Mouse (Mus musculus) midbrain, embryonic 11.5 days (tissue): Measurements from ENCODE around the gene Nom1. TPM values are rescaled to one million over a fixed set of nuclear protein-coding genes. Genes with fewer than 3 reads are reported as not detected.
A peak's percentile ranks its signal among the peaks of the same experiment; 100 is the strongest.

Experiments used
- ATAC-seq: fragments of 200-750 bp; cut with Nextera tagmentation; 2 replicates; pipeline ENCODE4 v1.8.0; 2017; ENCODE audit warnings: moderate TSS enrichment, moderate library complexity; ENCODE audit not compliant: low FRiP score
- DNase-seq: peaks from one replicate; pipeline ENCODE4 v3.0.0; 2015; ENCODE audit warnings: low spot score; ENCODE audit errors: missing footprints
- H3K27ac ChIP-seq: fragments of 300-500 bp; sonication (generic); 2 replicates; pipeline ENCODE4 v1.5.1; 2014; ENCODE audit warnings: low read depth, low read length
- H3K27me3 ChIP-seq: fragments of 300-500 bp; sonication (generic); 2 replicates; pipeline ENCODE4 v1.6.1; 2014; ENCODE audit warnings: mild to moderate bottlenecking, low read length, moderate library complexity, mixed read lengths; ENCODE audit not compliant: control insufficient read depth, insufficient read depth
- H3K36me3 ChIP-seq: fragments of 300-500 bp; sonication (generic); 2 replicates; pipeline ENCODE4 v1.6.1; 2014; ENCODE audit warnings: mild to moderate bottlenecking, low read length, moderate library complexity, mixed read lengths; ENCODE audit not compliant: control insufficient read depth, insufficient read depth
- H3K4me1 ChIP-seq: fragments of 300-500 bp; sonication (generic); 2 replicates; pipeline ENCODE4 v1.6.1; 2014; ENCODE audit warnings: low read length; ENCODE audit not compliant: control insufficient read depth, insufficient read depth
- H3K4me2 ChIP-seq: fragments of 300-500 bp; sonication (generic); 2 replicates; pipeline ENCODE4 v1.6.1; 2014; ENCODE audit warnings: mild to moderate bottlenecking, moderate library complexity
- H3K4me3 ChIP-seq: fragments of 300-500 bp; sonication (generic); 2 replicates; pipeline ENCODE4 v1.5.1; 2014; ENCODE audit warnings: low read depth, low read length
- H3K9ac ChIP-seq: fragments of 300-500 bp; sonication (generic); 2 replicates; pipeline ENCODE4 v1.6.1; 2014; ENCODE audit warnings: low read length
- H3K9me3 ChIP-seq: fragments of 300-500 bp; sonication (generic); 2 replicates; pipeline ENCODE4 v1.6.1; 2016; ENCODE audit warnings: low read length; ENCODE audit not compliant: control insufficient read depth
- WGBS: fragments of 180-500 bp; shearing (Covaris S2); extraction: QIAGEN DNeasy Blood & Tissue Kit; methylation state at CpG from one replicate; pipeline ENCODE4 v1.1.7; 2014; 5-methylcytosine and 5-hydroxymethylcytosine counted together
- polyA plus RNA-seq: library from polyadenylated mRNA; unstranded; fragments of >200 nt; fragmentation: Nextera tagmentation; extraction: Ambion mirVana; gene quantifications from 2 replicates; pipeline ENCODE4 v1.2.1, GENCODE M21; 2014

Nom1 gene
- polyA plus RNA-seq, 1 experiment from 2014 or later, result 26.4 TPM

GRCm38 (mm10) chr5:29475041-29475440, 40.6 kb downstream of the Nom1 start:
- peaks cover 100% of the 10 kb centered on the region for H3K27me3 ChIP-seq
- H3K4me1 ChIP-seq, result peaks cover 15% of the 10 kb centered on the region
- under 1% methylated on average over 10 of the region's 10 CpGs for WGBS
- peak; percentile 95 for DNase-seq
- H3K4me3 ChIP-seq, result no peak overlapping the region
- H3K9ac ChIP-seq, result no peak overlapping the region
- H3K27ac ChIP-seq, result no peak overlapping the region
- no peaks in the 10 kb centered on the region for H3K9me3 ChIP-seq
- no peak for ATAC-seq
- H3K36me3 ChIP-seq, result no peaks in the 10 kb centered on the region
- H3K4me2 ChIP-seq, result no peak overlapping the region

- H3K4me2 ChIP-seq, result no peak overlapping the region
- no peak overlapping the region for H3K4me3 ChIP-seq
- H3K4me1 ChIP-seq, result peaks cover 15% of the 10 kb centered on the region
- peak; percentile 88 for DNase-seq
- H3K9ac ChIP-seq, result no peak overlapping the region
- no peak overlapping the region for H3K27ac ChIP-seq
- H3K36me3 ChIP-seq, result no peaks in the 10 kb centered on the region
- no peaks in the 10 kb centered on the region for H3K9me3 ChIP-seq
- no peak for ATAC-seq
- H3K27me3 ChIP-seq, result peaks cover 100% of the 10 kb centered on the region
- WGBS, result under 1% methylated on average over 5 of the region's 5 CpGs
These were observed 41.1 kb downstream of the Nom1 start for GRCm38 (mm10) chr5:29475556-29475955.

- H3K4me3 ChIP-seq, result no peak overlapping the region
- peak; percentile 92 for DNase-seq
- H3K4me2 ChIP-seq, result no peak overlapping the region
- peaks cover 100% of the 10 kb centered on the region for H3K27me3 ChIP-seq
- H3K4me1 ChIP-seq, result peaks cover 15% of the 10 kb centered on the region
- H3K27ac ChIP-seq, result no peak overlapping the region
- whole genome bisulfite sequencing, result 7% methylated on average over 1 of the region's 1 CpGs
- no peak overlapping the region for H3K9ac ChIP-seq
- H3K9me3 ChIP-seq, result no peaks in the 10 kb centered on the region
- H3K36me3 ChIP-seq, result no peaks in the 10 kb centered on the region
- no peak for ATAC-seq
These were observed 41.6 kb downstream of the Nom1 start for GRCm38 (mm10) chr5:29476021-29476420.

GRCm38 (mm10) chr5:29477474-29478207, 43.2 kb downstream of the Nom1 start:
- no peak overlapping the region for H3K27ac ChIP-seq
- WGBS, result under 1% methylated on average over 62 of the region's 73 CpGs
- H3K27me3 ChIP-seq, result peaks cover 99% of the 10 kb centered on the region
- peak; percentile 41; the same call in 1 of the 2 replicates for ATAC-seq
- H3K4me2 ChIP-seq, result peak overlapping the region; percentile 47
- no peaks in the 10 kb centered on the region for H3K36me3 ChIP-seq
- DNase-seq, result peak; percentile 93
- peak overlapping the region; percentile 30 for H3K4me3 ChIP-seq
- H3K4me1 ChIP-seq, result peaks cover 15% of the 10 kb centered on the region
- no peak overlapping the region for H3K9ac ChIP-seq
- no peaks in the 10 kb centered on the region for H3K9me3 ChIP-seq

GRCm38 (mm10) chr5:29478208-29479197, 44.0 kb downstream of the Nom1 start, which contains the start of gene Mnx1:
TSS of gene Mnx1 (minus strand) at chr5:29478470.
- Histone ChIP-seq H3K9ac (no peak within 1 kb of the TSS), H3K4me1 (peaks cover 15% of the 10 kb centered on the region), H3K27ac (no peak within 1 kb of the TSS), H3K4me2 (peak within 1 kb of the TSS; percentile 47), H3K4me3 (peak within 1 kb of the TSS; percentile 30), H3K36me3 (no peaks in the 10 kb centered on the region), H3K27me3 (peaks cover 99% of the 10 kb centered on the region), H3K9me3 (no peaks in the 10 kb centered on the region)
- peak; percentile 97 for DNase-seq
- ATAC-seq, result peak; percentile 67
- under 1% methylated on average over 65 of the region's 65 CpGs for WGBS

GRCm38 (mm10) chr5:29479198-29479593, 44.7 kb downstream of the Nom1 start:
- Histone ChIP-seq H3K36me3 (no peaks in the 10 kb centered on the region), H3K9ac (no peak overlapping the region), H3K4me1 (peaks cover 15% of the 10 kb centered on the region), H3K27ac (no peak overlapping the region), H3K27me3 (peaks cover 99% of the 10 kb centered on the region), H3K4me2 (no peak overlapping the region), H3K4me3 (no peak overlapping the region), H3K9me3 (no peaks in the 10 kb centered on the region)
- under 1% methylated on average over 14 of the region's 14 CpGs for WGBS
- ATAC-seq, result peak; percentile 36; the same call in 1 of the 2 replicates
- DNase-seq, result no peak

GRCm38 (mm10) chr5:29483801-29484200, 49.3 kb downstream of the Nom1 start:
- Histone ChIP-seq H3K4me3 (no peak overlapping the region), H3K27ac (no peak overlapping the region), H3K4me2 (no peak overlapping the region), H3K36me3 (no peaks in the 10 kb centered on the region), H3K4me1 (peaks cover under 1% of the 10 kb centered on the region; the same call in 1 of the 2 replicates), H3K9me3 (no peaks in the 10 kb centered on the region), H3K9ac (no peak overlapping the region), H3K27me3 (peaks cover 97% of the 10 kb centered on the region)
- no peak for ATAC-seq
- WGBS, result 3% methylated on average over 4 of the region's 4 CpGs
- peak; percentile 91 for DNase-seq

- H3K27me3 ChIP-seq, result peaks cover 96% of the 10 kb centered on the region
- WGBS, result 2% methylated on average over 38 of the region's 38 CpGs
- H3K4me3 ChIP-seq, result no peak overlapping the region
- H3K36me3 ChIP-seq, result no peaks in the 10 kb centered on the region
- H3K27ac ChIP-seq, result no peak overlapping the region
- H3K9ac ChIP-seq, result no peak overlapping the region
- H3K9me3 ChIP-seq, result no peaks in the 10 kb centered on the region
- no peak overlapping the region for H3K4me2 ChIP-seq
- DNase-seq, result peak; percentile 94
- no peak for ATAC-seq
- H3K4me1 ChIP-seq, result no peaks in the 10 kb centered on the region
These were observed 50.8 kb downstream of the Nom1 start for GRCm38 (mm10) chr5:29484965-29485940.
